Mouse (Mus musculus) erythroid progenitor cell, adult 5-6 weeks (primary cell): ENCODE measurements around the gene Nbl1. TPM values are rescaled to one million over a fixed set of nuclear protein-coding genes. Genes with fewer than 3 reads are reported as not detected.

ENCODE experiments used
- ATAC-seq: replicated peaks from 2 replicates; pipeline ENCODE4 v1.8.0; 2016; ENCODE audit warnings: moderate number of reproducible peaks, mild to moderate bottlenecking, moderate TSS enrichment, inconsistent platforms; ENCODE audit not compliant: poor library complexity, low FRiP score, severe bottlenecking
- total RNA-seq, 2 experiments: library from RNA; stranded (forward) in 1 of 2; stranded (reverse) in 1 of 2; fragments of 150-400 nt in 1 of 2; fragments of 186-747, 209-891 nt in 1 of 2; gene quantifications; 2 replicates each; pipeline versions ENCODE4 v1.2.3 to v1.2.4; 2015 to 2017; ENCODE audit warnings: low replicate concordance in 2 of 2

Nbl1 gene
- total RNA-seq (2015; ENCODE audit: low replicate concordance), result not detected in 2 replicates
- not detected in 2 replicates for total RNA-seq (2017; ENCODE audit: low replicate concordance)

GRCm38 (mm10) chr4:139092356-139093195 lies at the start of gene Nbl1:
Gene Nbl1 (minus strand): TSS chr4:139092993.
- ATAC-seq, result no peak

GRCm38 (mm10) chr4:139141785-139142184 lies 49.0 kb upstream of the Nbl1 start:
- no peak for ATAC-seq

GRCm38 (mm10) chr4:139140267-139140666 lies 47.5 kb upstream of the Nbl1 start:
- no peak for ATAC-seq

GRCm38 (mm10) chr4:139136011-139136410 lies 43.2 kb upstream of the Nbl1 start:
- no peak for ATAC-seq

GRCm38 (mm10) chr4:139133109-139133508 lies 40.3 kb upstream of the Nbl1 start:
- no peak for ATAC-seq

GRCm38 (mm10) chr4:139131858-139132672 lies 39.3 kb upstream of the Nbl1 start:
- ATAC-seq, result no peak

- ATAC-seq, result peak; percentile 98
These were observed 38.1 kb upstream of the Nbl1 start, which contains the start of gene Minos1 for GRCm38 (mm10) chr4:139130701-139131549. Gene Minos1 (minus strand): TSS chr4:139131113.

- peak; percentile 31 for ATAC-seq
These were observed 37.3 kb upstream of the Nbl1 start for GRCm38 (mm10) chr4:139129806-139130700.

GRCm38 (mm10) chr4:139126475-139126874 lies 33.7 kb upstream of the Nbl1 start:
- no peak for ATAC-seq

GRCm38 (mm10) chr4:139124940-139125339 lies 32.1 kb upstream of the Nbl1 start:
- no peak for ATAC-seq

- ATAC-seq, result 0 out of 2 replicates have a peak, but pooled peaks have one; percentile 57
These were observed 29.8 kb upstream of the Nbl1 start for GRCm38 (mm10) chr4:139122557-139122956.

GRCm38 (mm10) chr4:139120998-139121397 lies 28.2 kb upstream of the Nbl1 start:
- ATAC-seq, result no peak

- no peak for ATAC-seq
These were observed 27.6 kb upstream of the Nbl1 start for GRCm38 (mm10) chr4:139120281-139120814.

- peak; percentile 43 for ATAC-seq
These were observed 23.7 kb upstream of the Nbl1 start for GRCm38 (mm10) chr4:139116356-139117063.

GRCm38 (mm10) chr4:139115721-139116120 lies 22.9 kb upstream of the Nbl1 start:
- no peak for ATAC-seq

- ATAC-seq, result no peak
These were observed 19.7 kb upstream of the Nbl1 start for GRCm38 (mm10) chr4:139112482-139112881.

GRCm38 (mm10) chr4:139111421-139111820 lies 18.6 kb upstream of the Nbl1 start:
- no peak for ATAC-seq

- ATAC-seq, result peak; percentile 49; the same call in 1 of the 2 replicates
These were observed 18.1 kb upstream of the Nbl1 start for GRCm38 (mm10) chr4:139110858-139111257.
